Mouse (Mus musculus) heart, postnatal 36 days (tissue): Measurements from ENCODE around the gene Obox7. TPM values are rescaled to one million over a fixed set of nuclear protein-coding genes. Genes with fewer than 3 reads are reported as not detected.
A peak's percentile ranks its signal among the peaks of the same experiment; 100 is the strongest.
"Not testable (repeated sequence)": the region's sequence is repeated elsewhere in the genome, so short reads cannot be mapped to it uniquely, and the experiment has no call there.

Source experiments
- DNase-seq, 2 experiments: peaks; one replicate each; pipeline ENCODE4 v3.0.0; 2021 to 2022
- intact Hi-C: fragments of 180-260 bp; cut with DNase I; formaldehyde crosslinking; loops from one replicate; pipeline ENCODE4 v1.15.1; 2025
- total RNA-seq, 2 experiments: library from RNA; stranded (reverse); gene quantifications; 2 replicates each; pipeline ENCODE4 v1.2.3; 2021

The Obox7 gene
- total RNA-seq, result not detected

- DNase-seq, intact Hi-C loops: not testable (repeated sequence)
These were observed at the start of gene Obox7 for GRCm38 (mm10) chr7:14659196-14659595. Gene Obox7, plus strand, starts transcription at chr7:14659496.

- intact Hi-C loops, result not testable (repeated sequence)
- DNase-seq, result peak; percentile 27 to 38
These were observed 36.4 kb upstream of the Obox7 start for GRCm38 (mm10) chr7:14622556-14623542.

Other genes starting within 250 kb of the Obox7 start
- not detected for gene Sult2a8, start 212.7 kb upstream of the Obox7 start, total RNA-seq
- not detected for gene Sult2a7, start 165.3 kb upstream of the Obox7 start, total RNA-seq
- under 1 TPM in 1 of 2 experiments, not detected in 1; 0.19 TPM for gene Vmn1r90, start 96.0 kb upstream of the Obox7 start, total RNA-seq